Mouse (Mus musculus): ENCODE results near the gene Gcnt7.

The Gcnt7 gene

GRCm38 (mm10) chr2:172458496-172458895, at the start of gene Gcnt7:
Gene Gcnt7 (minus strand): TSS chr2:172458596.
- DNase-seq (ENCODE audit: low read depth, low spot score) = no peak

GRCm38 (mm10) chr2:172506121-172506520, 47.7 kb upstream of the Gcnt7 start:
- DNase-seq (ENCODE audit: low read depth, low spot score) = no peak

- DNase-seq (ENCODE audit: low read depth, low spot score) = no peak
Measured at GRCm38 (mm10) chr2:172502168-172502567, 43.8 kb upstream of the Gcnt7 start.

- no peak for DNase-seq (ENCODE audit: low read depth, low spot score)
Measured at GRCm38 (mm10) chr2:172501341-172501740, 42.9 kb upstream of the Gcnt7 start.

- no peak for DNase-seq (ENCODE audit: low read depth, low spot score)
Measured at GRCm38 (mm10) chr2:172500752-172501316, 42.4 kb upstream of the Gcnt7 start.

GRCm38 (mm10) chr2:172498823-172499222, 40.4 kb upstream of the Gcnt7 start:
- no peak for DNase-seq (ENCODE audit: low read depth, low spot score)

GRCm38 (mm10) chr2:172496736-172497345, 38.4 kb upstream of the Gcnt7 start:
- DNase-seq (ENCODE audit: low read depth, low spot score) = no peak

- no peak for DNase-seq (ENCODE audit: low read depth, low spot score)
Measured at GRCm38 (mm10) chr2:172484696-172485370, 26.4 kb upstream of the Gcnt7 start.

- no peak for DNase-seq (ENCODE audit: low read depth, low spot score)
Measured at GRCm38 (mm10) chr2:172483766-172484413, 25.5 kb upstream of the Gcnt7 start.

- no peak for DNase-seq (ENCODE audit: low read depth, low spot score)
Measured at GRCm38 (mm10) chr2:172481654-172482385, 23.4 kb upstream of the Gcnt7 start.

GRCm38 (mm10) chr2:172480296-172480695, 21.9 kb upstream of the Gcnt7 start:
- DNase-seq (ENCODE audit: low read depth, low spot score) = no peak

- peak; percentile 19 for DNase-seq (ENCODE audit: low read depth, low spot score)
Measured at GRCm38 (mm10) chr2:172477860-172478259, 19.5 kb upstream of the Gcnt7 start.

GRCm38 (mm10) chr2:172477350-172477749, 19.0 kb upstream of the Gcnt7 start:
- no peak for DNase-seq (ENCODE audit: low read depth, low spot score)

GRCm38 (mm10) chr2:172476707-172477260, 18.4 kb upstream of the Gcnt7 start:
- no peak for DNase-seq (ENCODE audit: low read depth, low spot score)

- no peak for DNase-seq (ENCODE audit: low read depth, low spot score)
Measured at GRCm38 (mm10) chr2:172474970-172475369, 16.6 kb upstream of the Gcnt7 start.

GRCm38 (mm10) chr2:172473591-172473990, 15.2 kb upstream of the Gcnt7 start:
- no peak for DNase-seq (ENCODE audit: low read depth, low spot score)

GRCm38 (mm10) chr2:172472318-172472717, 13.9 kb upstream of the Gcnt7 start, which contains the start of gene Fam209:
Gene Fam209 (plus strand): TSS chr2:172472520.
- no peak for DNase-seq (ENCODE audit: low read depth, low spot score)

GRCm38 (mm10) chr2:172468346-172468819, 10.0 kb upstream of the Gcnt7 start:
- DNase-seq (ENCODE audit: low read depth, low spot score) = no peak

GRCm38 (mm10) chr2:172467206-172467605, 8.8 kb upstream of the Gcnt7 start:
- DNase-seq (ENCODE audit: low read depth, low spot score) = no peak

- no peak for DNase-seq (ENCODE audit: low read depth, low spot score)
Measured at GRCm38 (mm10) chr2:172466427-172467132, 8.2 kb upstream of the Gcnt7 start.

- no peak for DNase-seq (ENCODE audit: low read depth, low spot score)
Measured at GRCm38 (mm10) chr2:172462813-172463212, 4.4 kb upstream of the Gcnt7 start.
